Mouse (Mus musculus) liver, adult 2 months (tissue): ENCODE measurements at regions not wholly inside any gene's neighbourhood (a gene's known extent, or its start where the extent isn't known, plus 50 kb on each side); places are given as distances from the start of the nearest gene placed in this dataset.

Experiments
- CTCF ChIP-seq: fragments of 200-500 bp; IDR thresholded peaks from 2 replicates; pipeline ENCODE4 v1.5.1; 2011; ENCODE audit warnings: low read depth, low read length, control low read depth
- POLR2A ChIP-seq: fragments of 200-500 bp; IDR thresholded peaks from 2 replicates; pipeline ENCODE4 v1.6.1; 2011; ENCODE audit warnings: low read length, control low read depth; ENCODE audit not compliant: insufficient read depth; ENCODE audit errors: extremely low read depth

GRCm38 (mm10) chr9:49961329-49961728 lies 162.6 kb upstream of the Ncam1 start:
- TF ChIP-seq POLR2A (no peak), CTCF (no peak)
